Mouse (Mus musculus) limb, embryonic 10.5 days (tissue): ENCODE measurements around the gene Nrxn1. TPM values are rescaled to one million over a fixed set of nuclear protein-coding genes. Genes with fewer than 3 reads are reported as not detected.

Source experiments
- DNase-seq: peaks from one replicate; pipeline ENCODE4 v3.0.0-alpha.2; 2017; ENCODE audit warnings: low spot score
- H3K27ac ChIP-seq: fragments of 300-500 bp; sonication (generic); 2 replicates; pipeline ENCODE4 v1.5.1; 2016; ENCODE audit warnings: mild to moderate bottlenecking
- H3K27me3 ChIP-seq: fragments of 300-500 bp; sonication (generic); 2 replicates; pipeline ENCODE4 v1.6.1; 2016; ENCODE audit warnings: low read depth, mild to moderate bottlenecking; ENCODE audit not compliant: poor library complexity, severe bottlenecking
- H3K36me3 ChIP-seq: fragments of 300-500 bp; sonication (generic); 2 replicates; pipeline ENCODE4 v1.6.1; 2016; ENCODE audit warnings: mild to moderate bottlenecking, moderate library complexity
- H3K4me1 ChIP-seq: fragments of 300-500 bp; sonication (generic); 2 replicates; pipeline ENCODE4 v1.6.1; 2016
- H3K4me3 ChIP-seq: fragments of 300-500 bp; sonication (generic); 2 replicates; pipeline ENCODE4 v1.5.1; 2016; ENCODE audit warnings: mild to moderate bottlenecking, moderate library complexity
- H3K9me3 ChIP-seq: fragments of 300-500 bp; sonication (generic); replicated peaks from 2 replicates; pipeline ENCODE4 v1.6.1; 2016; ENCODE audit warnings: mild to moderate bottlenecking
- WGBS: fragments of 180-500 bp; shearing (Covaris S2); methylation state at CpG from one replicate; pipeline ENCODE4 v1.1.7; 2016; 5-methylcytosine and 5-hydroxymethylcytosine counted together
- polyA plus RNA-seq: library from polyadenylated mRNA; unstranded; fragments of >200 nt; fragmentation: Nextera tagmentation; extraction: Ambion mirVana; gene quantifications from 2 replicates; pipeline ENCODE4 v1.2.1, GENCODE M21; 2016

Gene Nrxn1
- polyA plus RNA-seq, 1 experiment from 2014 or later: 1.8 TPM

DNA sequence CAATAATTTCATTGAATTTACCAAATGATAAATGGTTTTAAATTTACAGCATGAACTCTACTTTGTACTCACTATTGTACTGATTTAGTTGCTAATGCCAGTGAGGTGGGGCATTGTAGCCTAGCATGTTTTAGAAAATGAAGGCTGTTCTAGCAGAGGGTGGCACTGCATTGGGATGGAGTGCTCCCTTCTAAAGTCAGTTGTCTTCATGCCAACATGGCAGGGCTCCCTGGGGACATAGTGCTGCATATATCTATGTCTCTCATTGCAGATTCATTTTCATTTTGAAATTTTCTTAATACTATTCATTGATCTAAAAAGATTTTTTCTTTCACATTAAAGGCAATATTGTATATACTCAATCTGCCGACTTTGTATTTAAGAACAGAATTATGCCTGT, 700.1 kb downstream of the Nrxn1 start:
- 98% methylated on average over 1 of the region's 1 CpGs for WGBS
- Histone ChIP-seq H3K4me3 (no peak overlapping the region), H3K27me3 (no peaks in the 10 kb centered on the region), H3K9me3 (no peaks in the 10 kb centered on the region), H3K4me1 (peaks cover 4% of the 10 kb centered on the region; the same call in 1 of the 2 replicates), H3K36me3 (no peaks in the 10 kb centered on the region), H3K27ac (no peak overlapping the region)
- DNase-seq: no peak

DNA sequence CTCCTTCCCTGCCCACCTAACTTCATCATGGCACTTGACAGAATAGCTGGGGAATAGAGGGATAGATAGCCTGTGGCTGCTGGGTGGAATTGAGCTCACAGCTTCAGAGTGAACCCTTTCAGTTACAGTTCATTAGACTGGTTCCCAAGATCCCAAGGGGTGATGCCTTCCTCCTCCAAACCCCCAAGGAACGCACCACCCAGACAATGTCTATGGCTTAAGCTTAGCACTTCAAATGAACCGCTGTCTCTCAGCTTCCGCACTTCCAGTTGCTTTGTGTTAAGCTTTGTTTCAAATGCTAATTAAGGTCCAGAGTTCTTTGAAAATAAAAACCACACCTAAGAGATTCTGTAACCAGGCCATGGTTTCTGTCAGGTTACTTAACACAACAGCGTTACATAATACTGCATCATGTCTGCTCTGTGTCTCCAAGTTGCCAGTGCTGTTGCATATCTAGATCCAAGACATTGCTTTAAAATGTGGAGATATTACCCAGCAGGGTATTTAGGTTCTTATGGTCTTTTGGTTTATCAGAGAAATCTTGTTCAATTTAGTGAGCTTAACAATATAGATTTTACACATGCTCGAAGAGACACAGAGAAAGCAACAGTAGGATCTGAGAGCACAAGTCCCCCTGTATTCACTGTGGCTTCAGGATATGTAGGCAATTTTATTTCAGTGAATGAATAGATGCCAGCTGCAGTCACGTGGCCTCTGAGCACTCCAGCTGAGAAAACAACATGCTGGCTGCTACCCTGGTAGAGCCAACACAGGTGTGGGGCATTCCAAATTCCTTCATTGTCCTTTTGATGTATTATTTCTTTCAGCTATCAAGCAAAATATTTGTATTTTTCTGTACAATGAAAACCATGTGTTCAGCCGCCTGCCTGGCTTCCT, 702.3 kb downstream of the Nrxn1 start:
- WGBS: 46% methylated on average over 7 of the region's 7 CpGs
- Histone ChIP-seq H3K36me3 (no peaks in the 10 kb centered on the region), H3K4me1 (peaks cover 4% of the 10 kb centered on the region; the same call in 1 of the 2 replicates), H3K4me3 (no peak overlapping the region), H3K9me3 (no peaks in the 10 kb centered on the region), H3K27me3 (no peaks in the 10 kb centered on the region), H3K27ac (no peak overlapping the region)
- no peak for DNase-seq

DNA sequence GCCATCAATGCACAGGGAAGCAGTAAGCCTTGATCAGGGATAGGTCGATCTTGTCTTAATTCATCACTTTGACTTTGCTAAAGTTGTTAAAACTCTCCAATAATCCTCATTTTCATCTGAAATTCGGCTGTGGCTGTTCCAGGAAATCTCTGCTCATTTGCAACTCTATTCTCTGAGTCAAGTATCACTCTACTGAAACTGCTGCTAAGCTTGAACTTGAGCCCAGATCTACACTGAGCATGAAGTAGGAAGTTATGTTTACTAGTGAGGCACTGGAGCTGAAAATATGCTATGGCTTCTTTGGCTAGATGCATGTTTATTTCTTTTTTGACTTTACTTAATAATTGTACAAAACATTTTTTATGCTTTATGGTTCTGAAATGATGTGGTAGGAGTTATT, 708.0 kb downstream of the Nrxn1 start:
- DNase-seq: no peak
- Histone ChIP-seq H3K27me3 (no peaks in the 10 kb centered on the region), H3K4me3 (no peak overlapping the region), H3K27ac (no peak overlapping the region), H3K9me3 (no peaks in the 10 kb centered on the region), H3K4me1 (no peaks in the 10 kb centered on the region), H3K36me3 (no peaks in the 10 kb centered on the region)
- 87% methylated on average over 2 of the region's 2 CpGs for WGBS

DNA sequence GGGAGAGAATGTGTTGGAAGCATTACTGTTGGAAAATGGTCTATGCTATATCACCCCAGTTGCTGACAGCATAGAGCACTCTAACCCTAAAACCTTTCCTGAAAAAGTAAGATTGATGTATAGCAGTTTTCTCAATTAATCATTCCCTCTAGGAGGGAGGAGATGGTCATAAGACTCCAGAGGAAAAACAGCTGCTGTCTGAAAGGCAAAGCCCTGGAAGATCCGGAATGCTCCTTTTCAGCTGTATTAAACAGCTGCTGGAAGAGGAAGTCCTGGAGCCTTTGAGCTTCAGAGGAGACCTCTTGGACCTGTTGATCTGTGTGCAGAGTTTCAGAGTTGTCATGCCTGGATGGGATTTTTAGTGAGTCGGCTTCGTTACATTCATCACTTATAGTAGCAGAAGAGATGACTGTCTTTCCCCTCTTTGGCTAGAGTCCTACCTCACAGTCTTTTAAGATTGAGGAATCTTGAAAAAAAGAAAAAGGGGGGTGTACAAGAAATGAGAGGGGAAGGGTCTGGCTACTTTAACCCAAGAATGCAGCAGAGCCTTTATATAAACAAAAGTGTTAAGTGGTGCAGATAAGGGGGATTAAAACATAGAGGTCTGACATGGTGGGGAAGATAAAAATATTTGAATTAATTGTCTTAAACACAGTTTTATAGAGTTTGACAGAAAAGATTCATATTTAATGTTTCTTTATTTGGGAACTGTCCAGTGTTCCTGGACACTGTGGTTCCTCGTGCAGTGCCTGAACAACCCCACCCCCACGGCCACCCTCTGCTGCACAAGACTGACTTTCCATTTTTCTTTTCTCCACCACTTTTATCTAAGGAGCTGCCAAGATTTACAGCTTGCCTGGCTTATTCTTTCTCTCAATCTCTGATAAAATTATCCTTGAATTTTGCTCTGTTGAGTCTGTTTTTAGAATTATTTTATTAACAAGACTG, 710.1 kb downstream of the Nrxn1 start:
- no peak for DNase-seq

DNA sequence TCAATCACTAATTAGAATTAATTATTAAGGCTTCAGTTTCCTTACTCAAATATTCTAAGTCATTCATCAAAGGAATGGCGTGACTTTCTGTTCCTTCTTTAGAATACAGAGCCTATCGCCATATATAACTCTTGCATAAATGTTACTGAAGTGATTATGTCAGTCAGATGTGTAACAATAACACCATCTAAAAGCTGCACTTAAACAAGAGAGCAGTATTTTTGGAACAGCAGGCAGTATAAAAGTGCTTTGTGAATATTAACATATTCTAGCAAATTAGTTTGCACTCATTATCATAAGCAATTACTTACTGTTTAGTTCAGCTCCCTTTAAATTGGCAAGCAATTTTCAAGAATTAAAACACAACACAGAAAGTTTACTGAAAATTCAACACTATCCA, 716.3 kb downstream of the Nrxn1 start:
- Histone ChIP-seq H3K27ac (no peak overlapping the region), H3K4me3 (no peak overlapping the region), H3K36me3 (no peaks in the 10 kb centered on the region), H3K27me3 (no peaks in the 10 kb centered on the region), H3K9me3 (no peaks in the 10 kb centered on the region), H3K4me1 (no peaks in the 10 kb centered on the region)
- WGBS: 84% methylated on average over 2 of the region's 2 CpGs
- no peak for DNase-seq

More for the DNA sequence above, 710.1 kb downstream of the Nrxn1 start:
- Histone ChIP-seq H3K27me3 (no peaks in the 10 kb centered on the region), H3K36me3 (no peaks in the 10 kb centered on the region), H3K4me1 (no peaks in the 10 kb centered on the region), H3K9me3 (no peaks in the 10 kb centered on the region), H3K4me3 (no peak overlapping the region), H3K27ac (no peak overlapping the region)
- WGBS: 66% methylated on average over 5 of the region's 5 CpGs

DNA sequence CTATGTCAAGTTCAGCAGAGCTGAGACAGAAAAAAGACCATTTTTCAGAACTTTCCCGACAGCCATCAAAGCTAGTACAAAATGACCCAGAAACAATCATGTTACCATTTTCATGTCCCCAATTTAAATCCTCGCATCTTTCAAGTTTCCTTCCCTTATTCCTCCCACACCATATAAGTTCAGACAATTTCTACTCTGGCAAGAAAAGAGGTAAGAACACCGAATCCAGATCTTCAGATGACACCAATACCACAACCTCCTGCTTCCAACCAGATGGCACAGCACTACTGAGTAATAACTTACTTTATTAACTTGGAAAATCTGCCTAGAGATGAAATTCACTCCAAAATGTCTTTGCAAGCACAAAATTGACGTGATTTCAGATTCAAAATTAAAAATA, 730.7 kb downstream of the Nrxn1 start:
- DNase-seq: no peak
- no peak overlapping the region for H3K27ac ChIP-seq
- 90% methylated on average over 4 of the region's 4 CpGs for WGBS

DNA sequence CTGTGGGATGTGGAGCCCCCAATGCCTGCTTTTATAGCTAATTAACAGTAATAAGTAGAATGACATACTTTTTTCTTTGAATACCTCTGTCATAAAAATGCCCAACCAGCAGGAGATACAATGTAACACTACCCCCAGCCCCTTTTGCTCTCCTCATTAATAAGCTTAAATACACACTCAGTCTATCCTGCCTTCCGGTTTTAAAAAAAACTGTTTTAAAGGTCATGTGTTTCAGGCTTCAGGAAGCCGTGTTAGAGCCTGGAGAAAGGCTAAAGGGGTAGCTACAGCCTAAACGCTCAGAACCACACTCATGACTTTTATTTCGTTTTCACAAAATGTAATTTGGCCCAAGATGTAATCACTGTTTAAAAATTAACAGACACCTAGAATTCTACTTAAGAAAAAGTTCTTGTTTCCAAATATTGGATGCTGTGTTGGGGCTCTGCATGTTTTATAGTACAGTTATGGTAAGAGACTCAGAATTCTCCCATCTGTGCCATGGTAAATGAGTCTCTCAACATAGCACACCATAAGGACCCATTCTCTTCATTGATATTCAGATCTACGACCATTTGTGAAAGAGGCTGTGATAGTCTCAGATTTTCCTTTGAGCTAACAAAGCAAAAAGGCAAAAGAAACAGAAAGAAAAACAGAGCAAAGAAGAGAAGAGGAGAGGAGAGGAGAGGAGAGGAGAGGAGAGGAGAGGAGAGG, 743.3 kb downstream of the Nrxn1 start:
- no peaks in the 10 kb centered on the region for H3K27me3 ChIP-seq
- H3K9me3 ChIP-seq: no peaks in the 10 kb centered on the region
- H3K4me3 ChIP-seq: no peak overlapping the region
- 72% methylated on average over 5 of the region's 5 CpGs for WGBS
- no peaks in the 10 kb centered on the region for H3K36me3 ChIP-seq
- H3K27ac ChIP-seq: no peak overlapping the region
- no peak for DNase-seq
- 0 out of 2 replicates have a peak, but pooled peaks cover 5% of the 10 kb centered on the region for H3K4me1 ChIP-seq

More for the DNA sequence above, 730.7 kb downstream of the Nrxn1 start:
- H3K4me1 ChIP-seq: no peaks in the 10 kb centered on the region
- no peaks in the 10 kb centered on the region for H3K9me3 ChIP-seq
- no peaks in the 10 kb centered on the region for H3K27me3 ChIP-seq
- H3K36me3 ChIP-seq: no peaks in the 10 kb centered on the region
- H3K4me3 ChIP-seq: no peak overlapping the region

DNA sequence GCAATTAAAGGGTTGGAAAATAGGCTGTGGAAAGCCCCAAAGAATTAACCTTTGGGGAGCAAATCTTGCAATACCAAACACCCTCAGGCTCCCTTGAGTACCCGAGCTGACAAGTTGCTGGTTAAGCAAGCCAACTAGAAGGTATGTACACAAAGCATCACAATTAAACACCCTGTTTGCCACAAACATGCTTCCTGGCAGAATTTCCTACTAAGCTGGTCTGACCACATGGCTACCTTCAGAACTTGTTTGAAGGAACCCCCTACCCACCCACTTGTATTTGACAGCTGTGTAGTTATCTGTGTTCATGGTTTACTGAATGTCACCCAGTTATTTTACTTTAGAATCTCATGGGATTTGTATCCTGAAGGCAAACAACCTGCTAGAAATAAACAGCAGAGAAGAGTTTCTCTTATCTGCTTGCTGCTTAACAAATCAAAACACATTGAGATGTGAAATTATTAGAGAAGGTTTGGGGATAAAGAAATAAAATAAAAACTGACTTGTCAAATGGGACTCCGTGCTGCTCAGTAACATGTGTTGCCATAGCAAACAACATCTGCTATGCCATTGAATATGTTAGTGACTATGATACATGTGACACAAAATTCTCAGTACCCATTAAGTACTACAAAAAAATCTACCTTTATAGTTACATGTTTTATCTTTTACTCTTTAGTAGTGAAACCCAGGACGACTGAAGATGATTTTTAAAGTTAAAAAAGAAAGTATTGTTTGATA, 746.0 kb downstream of the Nrxn1 start:
- 0 out of 2 replicates have a peak, but pooled peaks cover 5% of the 10 kb centered on the region for H3K4me1 ChIP-seq
- 77% methylated on average over 3 of the region's 3 CpGs for WGBS
- no peaks in the 10 kb centered on the region for H3K9me3 ChIP-seq
- H3K27me3 ChIP-seq: no peaks in the 10 kb centered on the region
- no peak overlapping the region for H3K4me3 ChIP-seq
- no peak for DNase-seq
- no peaks in the 10 kb centered on the region for H3K36me3 ChIP-seq
- no peak overlapping the region for H3K27ac ChIP-seq

DNA sequence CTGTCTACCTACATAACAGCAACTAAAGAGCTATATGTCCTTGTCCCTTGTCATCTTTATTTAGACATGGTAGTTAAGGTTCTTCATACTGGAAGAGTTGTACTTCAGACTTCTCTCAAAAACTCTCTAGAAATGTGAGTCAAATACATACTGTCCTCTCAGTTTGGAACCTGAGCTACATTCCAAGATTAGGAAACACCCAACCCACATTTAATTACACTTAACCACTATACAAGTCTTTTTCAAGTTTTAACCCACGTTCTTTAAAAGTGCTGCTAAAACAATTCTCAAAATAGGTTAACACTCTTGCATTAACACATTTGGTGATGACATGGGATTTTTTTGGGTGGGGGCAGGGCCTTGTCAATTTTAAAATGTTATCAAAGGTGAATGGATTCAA, 759.4 kb downstream of the Nrxn1 start:
- H3K36me3 ChIP-seq: no peaks in the 10 kb centered on the region
- no peaks in the 10 kb centered on the region for H3K27me3 ChIP-seq
- no peaks in the 10 kb centered on the region for H3K4me1 ChIP-seq
- no peaks in the 10 kb centered on the region for H3K9me3 ChIP-seq
- H3K4me3 ChIP-seq: no peak overlapping the region
- H3K27ac ChIP-seq: no peak overlapping the region
- DNase-seq: no peak
- 92% methylated on average over 1 of the region's 1 CpGs for WGBS

DNA sequence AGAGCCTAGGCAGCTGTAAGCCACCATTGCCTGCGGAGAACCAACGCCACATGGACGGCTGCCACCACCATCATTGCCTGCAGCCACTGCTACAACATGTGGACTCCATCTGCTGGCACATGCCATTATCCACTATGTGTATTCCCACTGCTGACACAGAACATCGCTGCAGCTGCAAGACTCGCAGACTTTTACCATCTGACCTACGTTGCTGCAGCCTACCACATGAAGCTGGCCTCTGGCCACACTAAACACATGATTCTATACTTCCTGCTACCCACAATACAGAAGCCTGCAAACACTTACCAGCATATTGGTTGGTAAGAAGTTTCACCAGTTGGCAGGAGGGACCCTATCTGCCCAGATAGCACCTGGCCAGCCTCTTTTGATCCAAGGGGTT, 769.2 kb downstream of the Nrxn1 start:
- no peaks in the 10 kb centered on the region for H3K36me3 ChIP-seq
- 93% methylated on average over 6 of the region's 6 CpGs for WGBS
- H3K27ac ChIP-seq: no peak overlapping the region
- no peaks in the 10 kb centered on the region for H3K4me1 ChIP-seq
- no peaks in the 10 kb centered on the region for H3K27me3 ChIP-seq
- no peak overlapping the region for H3K4me3 ChIP-seq
- DNase-seq: no peak
- H3K9me3 ChIP-seq: no peaks in the 10 kb centered on the region

DNA sequence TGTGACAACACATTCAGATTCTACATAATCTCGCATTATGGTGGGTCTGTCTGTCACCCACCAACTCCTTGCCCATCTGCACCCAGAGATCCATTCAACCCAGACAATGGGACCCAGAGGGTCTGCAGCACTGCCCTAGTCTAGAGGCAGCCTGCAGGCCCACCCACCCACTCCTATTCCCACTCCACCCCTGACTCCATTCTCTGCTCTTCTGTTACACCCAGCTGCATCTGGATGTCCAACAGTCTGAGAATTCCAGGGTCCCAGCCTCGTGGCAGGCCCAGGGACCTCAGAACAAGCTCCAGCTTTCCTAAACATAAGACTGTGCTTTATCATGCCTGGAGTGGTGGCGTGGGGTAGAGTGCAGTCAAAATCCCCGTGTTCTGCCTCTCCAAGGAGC, 820.6 kb downstream of the Nrxn1 start:
- WGBS: 65% methylated on average over 4 of the region's 4 CpGs
- Histone ChIP-seq H3K27me3 (no peaks in the 10 kb centered on the region), H3K36me3 (no peaks in the 10 kb centered on the region), H3K4me1 (no peaks in the 10 kb centered on the region), H3K4me3 (no peak overlapping the region), H3K27ac (no peak overlapping the region), H3K9me3 (no peaks in the 10 kb centered on the region)
- DNase-seq: no peak

DNA sequence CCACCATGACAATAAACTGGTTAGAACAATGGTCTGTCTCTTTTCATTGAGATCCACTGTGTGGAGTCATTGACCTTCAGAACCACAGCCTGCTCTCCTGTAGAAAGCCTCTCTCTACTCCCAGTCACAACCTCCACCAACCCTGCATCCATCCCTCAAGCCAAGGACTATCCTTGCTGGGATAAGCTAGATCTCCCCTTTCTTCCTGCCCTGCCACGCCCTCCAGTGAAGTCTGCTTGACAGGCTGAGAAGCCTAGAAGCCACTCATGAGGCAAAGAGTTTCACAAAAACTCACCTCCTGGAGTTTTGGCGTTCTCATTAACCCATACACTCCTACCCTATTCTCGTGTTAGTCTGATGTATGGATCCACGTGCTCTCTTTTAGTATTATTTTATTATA, 821.7 kb downstream of the Nrxn1 start:
- no peaks in the 10 kb centered on the region for H3K9me3 ChIP-seq
- 25% methylated on average over 4 of the region's 4 CpGs for WGBS
- H3K4me3 ChIP-seq: no peak overlapping the region
- DNase-seq: no peak
- no peaks in the 10 kb centered on the region for H3K27me3 ChIP-seq
- no peaks in the 10 kb centered on the region for H3K4me1 ChIP-seq
- H3K36me3 ChIP-seq: no peaks in the 10 kb centered on the region
- H3K27ac ChIP-seq: no peak overlapping the region
